Comparison of ENCODE assay signal across 9 mouse cellular contexts in the genomic region with DNA sequence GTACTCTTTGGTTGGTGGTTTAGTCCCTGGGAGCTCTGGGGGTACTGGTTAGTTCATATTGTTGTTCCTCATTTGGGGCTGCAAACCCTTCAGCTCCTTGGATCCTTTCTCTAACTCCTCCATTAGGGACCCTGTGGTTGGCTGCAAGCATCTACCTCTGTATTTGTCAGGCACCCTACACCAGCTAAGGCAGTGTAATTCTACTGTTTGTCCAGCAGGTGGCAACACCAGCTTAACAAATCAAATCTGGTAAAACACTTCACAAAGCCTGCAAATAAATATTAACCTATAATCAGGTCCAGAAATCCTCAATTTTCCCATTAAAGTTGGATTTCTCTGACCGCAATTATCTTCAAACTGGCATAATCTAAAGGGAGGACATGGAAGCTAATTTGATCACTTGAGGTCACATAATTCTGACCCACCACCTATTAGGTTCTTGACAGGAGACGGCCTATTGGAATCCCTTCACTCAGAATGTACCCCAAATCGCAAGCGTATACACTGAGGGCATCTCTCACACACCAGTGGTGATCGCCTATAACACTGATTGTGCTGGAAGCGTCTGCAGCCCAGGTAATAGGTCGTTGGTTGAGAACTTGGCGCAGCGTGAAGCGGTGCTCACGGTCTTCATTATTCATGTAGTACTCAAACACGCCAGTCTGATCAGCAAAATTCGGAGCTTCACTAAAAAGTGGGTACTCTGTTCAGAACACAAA. TPM values are rescaled to one million over a fixed set of nuclear protein-coding genes. Genes with fewer than 3 reads are reported as not detected.
DNase-seq lines count a peak whose midpoint lies in the region; ATAC-seq and TF ChIP-seq lines count a peak whose summit lies in the region.
"Had no signal": no experiment of that assay in that cellular context is flagged by ENCODE, and none has a peak within 500 bp of the region (broad histone marks: within the 10 kb centered on the region; RNA-seq: fewer than 3 reads in every experiment).

No protein-coding gene starts in this region.

- H3K27me3 ChIP-seq in G1E (ENCODE audit: insufficient read depth, low read length) = no peaks in the 10 kb centered on the region
- H3K27me3 ChIP-seq in liver, embryonic 13.5 days = no peaks in the 10 kb centered on the region
- no peaks in the 10 kb centered on the region for H3K27me3 ChIP-seq in neural tube, embryonic 15.5 days (replicated peaks)
- H3K27me3 ChIP-seq: megakaryocyte, embryonic 14.5 days had no signal

- no peak overlapping the region for H3K9ac ChIP-seq in liver, embryonic 13.5 days
- H3K9ac ChIP-seq in neural tube, embryonic 15.5 days (replicated peaks) = no peak overlapping the region

- peak; percentile 20 for DNase-seq in layer of hippocampus, adult 11-12 months (ENCODE audit: low spot score)
- DNase-seq in layer of hippocampus, adult 9-10 months (ENCODE audit: low spot score) = no peak
- DNase-seq in G1E (ENCODE audit: low spot score) = no peak
- DNase-seq in cerebellum, postnatal 36 days = peak; percentile 20 to 26
- peak; percentile 39 for DNase-seq in heart, postnatal 4 days
- DNase-seq in liver, embryonic 13.5 days = no peak
- DNase-seq in urinary bladder, postnatal 25 days (ENCODE audit: low spot score) = no peak

- H3K36me3 ChIP-seq in G1E (replicated peaks) = peaks cover 85% of the 10 kb centered on the region
- no peaks in the 10 kb centered on the region for H3K36me3 ChIP-seq in liver, embryonic 13.5 days
- H3K36me3 ChIP-seq in neural tube, embryonic 15.5 days = peaks cover 3% of the 10 kb centered on the region; the same call in 1 of the 2 replicates

- no peak overlapping the region for H3K27ac ChIP-seq in liver, embryonic 13.5 days
- H3K27ac ChIP-seq in neural tube, embryonic 15.5 days (replicated peaks) = no peak overlapping the region

- no peak overlapping the region for H3K4me2 ChIP-seq in liver, embryonic 13.5 days
- no peak overlapping the region for H3K4me2 ChIP-seq in neural tube, embryonic 15.5 days

- 69% methylated on average over 13 of the region's 13 CpGs for WGBS in liver, embryonic 13.5 days (ENCODE audit: insufficient replicate concordance)
- WGBS in neural tube, embryonic 15.5 days = 90% methylated on average over 13 of the region's 13 CpGs

- peak; percentile 87 for TF ChIP-seq CTCF in G1E (IDR thresholded peaks at IDR 0.05; ENCODE audit: low read depth, low read length)

- peak; percentile 59 for ATAC-seq in G1E (ENCODE audit: extremely low read depth, insufficient number of reproducible peaks, low FRiP score, poor library complexity, severe bottlenecking)
- peak; percentile 47; the same call in 1 of the 2 replicates for ATAC-seq in liver, embryonic 13.5 days (ENCODE audit: low read depth)
- ATAC-seq in neural tube, embryonic 15.5 days (ENCODE audit: low FRiP score) = peak; percentile 69

- H3K4me1 ChIP-seq in G1E (ENCODE audit: insufficient read depth, low read depth, low read length) = peaks cover 9% of the 10 kb centered on the region
- no peaks in the 10 kb centered on the region for H3K4me1 ChIP-seq in liver, embryonic 13.5 days (replicated peaks)
- peaks cover 6% of the 10 kb centered on the region; the same call in 1 of the 2 replicates for H3K4me1 ChIP-seq in neural tube, embryonic 15.5 days

- H3K9me3 ChIP-seq in G1E (replicated peaks) = no peaks in the 10 kb centered on the region
- no peaks in the 10 kb centered on the region for H3K9me3 ChIP-seq in liver, embryonic 13.5 days (replicated peaks)
- no peaks in the 10 kb centered on the region for H3K9me3 ChIP-seq in neural tube, embryonic 15.5 days (replicated peaks)
- H3K9me3 ChIP-seq: megakaryocyte, embryonic 14.5 days had no signal

- no peak overlapping the region for H3K4me3 ChIP-seq in G1E (ENCODE audit: low read depth, low read length)
- H3K4me3 ChIP-seq in liver, embryonic 13.5 days (replicated peaks) = no peak overlapping the region
- no peak overlapping the region for H3K4me3 ChIP-seq in neural tube, embryonic 15.5 days (replicated peaks)
- H3K4me3 ChIP-seq: megakaryocyte, embryonic 14.5 days had no signal

RNA-seq across cellular contexts. Expression of gene Galc, which starts 46.6 kb away (rescaled TPM):
- 120 and 131 TPM in 2 replicates for total RNA-seq in G1E (2014; fragmentation: Nextera tagmentation)
- 143 and 174 TPM in 2 replicates for total RNA-seq in G1E (2017)
- 9.3 and 10.1 TPM in 2 replicates for polyA plus RNA-seq in G1E (2012)
- 10 to 100 TPM; 10.5 to 11.4 TPM for total RNA-seq in heart, postnatal 4 days (2021)
- polyA plus RNA-seq in liver, embryonic 13.5 days (2015; fragmentation: Nextera tagmentation; extraction: Ambion mirVana) = 2.1 and 2.5 TPM in 2 replicates
- polyA plus RNA-seq in neural tube, embryonic 15.5 days (2015; fragmentation: Nextera tagmentation; extraction: Ambion mirVana) = 9.1 and 10.5 TPM in 2 replicates

RNA-seq across cellular contexts. Expression of gene Gpr65, which starts 55.8 kb away (rescaled TPM):
- total RNA-seq in G1E (2014; fragmentation: Nextera tagmentation) (142 and 144 TPM in 2 replicates), G1E (2017) (202 and 232 TPM in 2 replicates)
- 1.4 and 2.4 TPM in 2 replicates for polyA plus RNA-seq in G1E (2012)
- under 1 TPM; 0.38 to 0.50 TPM for total RNA-seq in heart, postnatal 4 days (2021)
- polyA plus RNA-seq in liver, embryonic 13.5 days (2015; fragmentation: Nextera tagmentation; extraction: Ambion mirVana) = 2.6 and 2.7 TPM in 2 replicates
- polyA plus RNA-seq in neural tube, embryonic 15.5 days (2015; fragmentation: Nextera tagmentation; extraction: Ambion mirVana) = 0.31 and 3.3 TPM in 2 replicates

Comparison
In these comparisons a context has a peak if more than half of its experiments do, and no peak if none do; other contexts are left out.
1. DNase-seq: peak in layer of hippocampus, adult 11-12 months (single experiment), cerebellum, postnatal 36 days (2 of 2) and heart, postnatal 4 days (single experiment); none in layer of hippocampus, adult 9-10 months (single experiment), G1E (single experiment), liver, embryonic 13.5 days (single experiment) and urinary bladder, postnatal 25 days (single experiment).
2. Peak in every context shown above with its lines, with median percentiles within 50 percentile points of each other: ATAC-seq.